Mouse (Mus musculus): ENCODE data around the gene Dbndd1.

DNA sequence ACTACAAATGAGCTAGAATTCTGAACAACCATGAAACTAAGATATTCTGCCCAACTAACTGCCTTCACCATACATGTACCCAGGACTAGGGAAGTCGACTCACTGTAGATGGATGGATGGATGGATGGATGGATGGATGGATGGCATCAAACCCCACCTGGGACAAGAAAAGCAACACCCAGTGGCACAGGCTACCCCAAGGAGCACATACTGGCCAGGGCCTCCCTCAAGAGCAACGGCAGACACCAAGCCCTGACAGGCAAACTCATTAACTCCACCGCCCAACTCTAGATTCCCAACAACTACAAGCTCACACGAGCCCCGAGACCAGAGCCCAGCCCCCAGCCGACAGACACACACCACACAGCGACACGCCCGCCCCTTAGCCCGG, 21.7 kb upstream of the Dbndd1 start:
- TF ChIP-seq EP300 (IDR thresholded peaks at IDR 0.05; ENCODE audit: low read depth in 1 of 2, low read length in 2 of 2) (no peak), NRF1 (IDR thresholded peaks at IDR 0.05; ENCODE audit: insufficient read depth, low read depth, low read length, poor library complexity, severe bottlenecking) (no peak), CTCF (IDR thresholded peaks at IDR 0.05 in 2 of 3, conservative IDR thresholded peaks at IDR 0.05 in 1 of 3; ENCODE audit: control insufficient read depth in 1 of 3, insufficient read depth in 1 of 3, low read depth in 2 of 3, low read length in 3 of 3, poor library complexity in 1 of 3, severe bottlenecking in 1 of 3) (no peak), ZNF384 (IDR thresholded peaks at IDR 0.05; ENCODE audit: low read depth, low read length) (no peak), UBTF (IDR thresholded peaks at IDR 0.05; ENCODE audit: borderline replicate concordance, insufficient read depth, low read depth, low read length) (no peak), E2F4 (IDR thresholded peaks at IDR 0.05; ENCODE audit: borderline replicate concordance, low read depth, low read length) (no peak), MAFK (IDR thresholded peaks at IDR 0.05; ENCODE audit: borderline replicate concordance, low read depth, low read length) (no peak), ZMIZ1 (IDR thresholded peaks at IDR 0.05; ENCODE audit: low read depth, low read length) (no peak), ZKSCAN1 (IDR thresholded peaks at IDR 0.05; ENCODE audit: low read depth, low read length) (no peak)
